Mouse (Mus musculus): ENCODE measurements around the gene Hdac1.

Hdac1 gene

GRCm38 (mm10) chr4:129511413-129512096 is 31.0 kb downstream of the Hdac1 start:
- no peak for DNase-seq (ENCODE audit: low spot score in 2 of 2)

GRCm38 (mm10) chr4:129510723-129511412 is 31.6 kb downstream of the Hdac1 start:
- no peak for DNase-seq (ENCODE audit: low spot score in 2 of 2)

DNA sequence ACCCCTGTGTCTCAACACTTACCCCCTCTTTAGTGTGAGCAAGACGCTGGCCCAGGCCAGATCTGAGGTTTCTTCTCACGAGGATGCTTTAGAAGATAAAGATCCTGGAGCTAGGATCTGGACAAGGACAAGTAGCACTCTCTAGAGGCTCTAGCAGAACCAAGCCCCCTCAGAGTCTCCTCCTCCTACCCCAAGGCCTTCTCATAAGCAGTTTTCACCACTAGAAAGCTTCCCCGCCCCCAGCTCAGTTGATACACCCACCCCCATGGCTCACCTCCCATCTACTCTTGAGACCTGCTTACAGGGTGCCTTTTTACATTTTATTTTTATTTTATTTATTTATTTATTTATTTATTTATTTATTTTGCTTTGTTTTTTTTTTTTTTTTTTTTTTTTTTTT is 32.9 kb downstream of the Hdac1 start:
- DNase-seq (ENCODE audit: low spot score in 2 of 2): no peak

DNA sequence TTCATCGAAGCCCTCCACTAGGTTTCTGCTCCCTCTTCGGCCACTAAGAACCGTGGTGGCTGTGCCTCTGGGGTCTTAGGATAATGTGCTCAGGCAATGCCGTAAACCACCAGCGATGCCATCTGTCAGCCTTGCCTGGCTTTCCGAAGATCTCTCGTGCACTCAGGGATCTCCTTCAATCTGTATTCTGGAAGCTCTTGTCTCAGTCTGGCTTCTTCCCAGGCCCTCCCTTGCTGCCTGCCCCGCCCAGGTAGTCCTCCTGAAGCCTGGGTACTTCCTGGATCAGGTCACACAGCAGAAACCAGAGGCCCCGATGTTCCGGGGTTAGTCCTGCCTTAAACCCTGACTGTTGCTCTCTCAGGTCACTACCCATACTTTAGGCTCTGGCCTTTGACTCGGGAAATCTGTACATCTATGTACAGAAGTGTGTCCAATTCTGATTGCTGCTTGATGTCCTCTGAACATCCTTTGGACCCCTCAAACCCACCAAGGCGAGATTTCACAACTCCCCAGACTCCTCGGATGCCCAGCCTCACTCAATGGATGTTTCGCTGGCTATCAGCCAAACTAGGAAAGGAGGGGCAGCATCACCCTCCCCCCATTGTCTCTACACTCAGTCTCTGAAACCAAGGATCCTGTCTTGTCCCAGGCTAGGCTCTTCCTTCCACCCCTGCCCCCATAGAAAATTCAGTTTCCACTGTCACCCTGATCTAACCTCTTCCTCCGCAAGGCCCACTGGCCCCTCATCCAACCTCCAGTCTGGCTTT is 33.5 kb downstream of the Hdac1 start:
- no peak for DNase-seq (ENCODE audit: low spot score in 2 of 2)

DNA sequence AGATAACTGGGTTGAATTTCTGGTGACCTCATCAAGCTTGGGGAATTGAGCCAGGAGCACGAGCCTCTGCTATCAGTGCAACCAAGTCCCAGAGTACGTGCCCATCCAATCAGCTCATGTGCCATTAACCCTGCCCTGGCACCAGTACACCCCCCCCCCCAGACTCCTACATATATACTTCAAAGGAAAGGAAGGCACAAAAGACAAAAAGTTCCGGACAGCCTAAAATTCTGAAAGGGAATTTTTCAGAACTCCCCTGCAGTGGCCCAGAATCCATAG is 34.3 kb downstream of the Hdac1 start:
- DNase-seq (ENCODE audit: low spot score in 2 of 2): no peak

DNA sequence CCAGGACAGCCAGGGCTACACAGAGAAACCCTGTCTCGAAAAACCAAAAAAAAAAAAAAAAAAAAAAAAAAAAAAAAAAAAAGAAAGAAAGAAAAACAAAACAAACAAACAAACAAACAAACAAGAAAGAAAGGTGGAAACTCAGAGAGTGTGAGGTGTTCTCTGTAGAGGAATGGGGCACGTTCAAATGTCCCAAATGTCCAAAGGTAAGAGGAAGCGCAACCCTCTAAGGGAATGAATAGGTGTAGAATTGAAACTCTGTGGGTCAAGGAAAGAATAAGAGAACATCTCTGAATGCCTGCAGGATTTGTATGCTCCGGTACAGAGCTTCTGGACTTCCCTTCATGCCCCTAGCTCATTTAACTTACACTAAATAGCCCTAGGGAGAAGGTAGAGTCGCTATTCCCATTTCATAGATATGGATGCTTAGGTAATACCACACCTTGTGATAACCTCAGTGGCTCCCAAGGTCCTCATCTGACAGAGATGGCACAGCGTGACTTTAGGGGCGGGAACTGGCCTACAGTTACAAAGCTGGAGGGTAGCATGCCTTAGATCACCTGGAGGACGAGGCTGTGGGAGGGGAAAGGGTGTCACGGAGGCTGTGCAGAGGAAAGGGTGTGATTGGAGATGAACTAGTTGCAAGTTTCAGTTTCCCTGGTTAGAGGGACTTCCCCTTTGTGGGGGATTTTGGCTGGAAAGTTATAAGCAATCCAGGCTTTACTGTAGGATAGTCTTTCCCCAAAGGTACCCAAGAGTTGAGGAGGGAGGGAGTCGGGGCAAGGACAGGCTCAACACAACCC is 34.9 kb downstream of the Hdac1 start:
- DNase-seq (ENCODE audit: low spot score in 2 of 2): no peak

DNA sequence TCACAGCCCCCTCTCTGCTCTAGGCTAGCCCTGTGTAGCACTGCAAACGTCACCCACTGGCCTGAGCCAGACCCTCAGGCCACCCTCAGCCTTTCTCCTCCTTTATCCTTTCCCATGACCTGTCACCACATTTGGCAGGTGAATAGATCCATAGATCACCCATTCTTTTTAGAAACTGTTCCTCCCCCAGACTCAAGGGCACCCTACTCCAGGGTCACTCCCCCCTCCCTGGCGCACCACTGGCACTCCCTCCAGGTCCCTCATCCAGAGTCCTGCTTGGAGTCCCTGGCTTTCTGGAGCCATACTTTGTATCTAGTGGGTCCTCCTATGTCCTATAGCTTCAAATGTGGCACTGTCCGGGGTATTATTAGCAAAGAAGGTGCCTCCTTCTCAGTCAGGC is 37.0 kb downstream of the Hdac1 start:
- DNase-seq (ENCODE audit: low spot score in 2 of 2): no peak

GRCm38 (mm10) chr4:129502901-129503444 is 39.5 kb downstream of the Hdac1 start:
- DNase-seq (ENCODE audit: low spot score in 2 of 2): peak in 1 of 2 experiments; percentile 6

DNA sequence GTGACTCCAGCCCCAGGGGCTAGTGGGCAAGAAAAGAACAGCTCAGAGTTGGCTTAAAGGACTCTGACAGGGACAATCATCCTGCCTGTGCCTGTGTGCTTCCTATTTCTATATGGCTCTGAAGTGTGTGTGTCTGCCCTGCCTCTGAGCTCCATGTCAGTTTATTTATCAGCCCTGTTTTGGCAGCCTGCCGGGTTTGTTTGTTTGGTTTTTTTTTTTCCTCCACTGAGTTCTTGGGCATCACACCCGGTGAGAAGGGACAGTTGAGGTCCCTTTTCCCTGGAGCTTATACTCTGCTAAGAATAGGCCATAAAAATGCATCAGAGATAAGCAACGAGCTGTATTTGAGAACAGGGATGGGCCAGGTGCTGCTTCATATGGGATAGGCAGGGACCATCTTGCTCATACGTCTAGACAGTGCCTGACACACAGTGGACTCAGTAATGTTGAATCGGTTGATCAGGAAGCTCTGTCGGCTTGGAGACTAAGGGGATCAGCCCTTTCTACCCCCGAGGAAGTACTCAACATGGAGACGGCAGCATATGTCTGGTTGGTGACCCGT is 40.1 kb downstream of the Hdac1 start:
- DNase-seq (ENCODE audit: low spot score in 2 of 2): no peak

GRCm38 (mm10) chr4:129500607-129501566 is 41.6 kb downstream of the Hdac1 start:
- peak in 1 of 2 experiments; percentile 68 for DNase-seq (ENCODE audit: low spot score in 2 of 2)

DNA sequence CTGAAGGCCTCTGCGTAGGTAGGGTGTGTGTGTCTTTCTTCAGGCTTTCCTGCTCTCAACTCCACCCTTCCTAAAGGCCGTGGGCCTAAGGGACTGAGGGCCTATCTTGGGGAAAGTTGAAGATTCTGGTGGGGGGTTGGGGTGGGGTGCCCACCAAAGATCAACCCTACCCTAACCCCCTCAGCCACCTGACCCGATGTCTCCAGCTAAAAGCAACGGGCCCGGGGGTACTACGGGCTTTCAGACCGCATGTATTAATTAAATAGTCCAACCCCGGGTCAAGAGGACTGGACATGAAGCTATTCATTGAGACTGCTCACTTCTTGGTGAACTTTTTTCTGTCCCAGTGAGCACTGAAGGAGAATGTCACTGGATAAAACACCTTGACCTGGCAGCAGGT is 42.5 kb downstream of the Hdac1 start:
- DNase-seq (ENCODE audit: low spot score in 2 of 2): no peak

DNA sequence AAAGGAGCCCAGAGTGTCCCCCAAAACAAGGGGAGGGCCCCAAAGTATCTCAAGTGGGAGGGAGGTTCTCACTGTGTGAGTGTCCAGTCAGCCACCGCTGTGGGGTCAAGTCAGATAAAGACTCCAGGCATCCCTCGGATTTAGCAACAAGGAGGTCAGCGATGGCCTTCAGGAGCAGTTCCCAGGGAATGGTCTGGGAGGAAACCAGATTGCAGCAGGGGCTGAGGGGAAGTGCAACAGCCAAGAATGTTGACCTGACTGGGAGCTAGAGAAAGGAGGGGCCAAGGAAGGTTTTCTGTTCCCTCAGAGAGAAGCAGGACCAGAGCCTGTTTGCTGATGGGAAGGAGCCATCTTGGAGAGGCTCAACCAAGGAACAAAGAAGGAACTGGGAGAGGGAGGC is 43.6 kb downstream of the Hdac1 start:
- no peak for DNase-seq (ENCODE audit: low spot score in 2 of 2)

DNA sequence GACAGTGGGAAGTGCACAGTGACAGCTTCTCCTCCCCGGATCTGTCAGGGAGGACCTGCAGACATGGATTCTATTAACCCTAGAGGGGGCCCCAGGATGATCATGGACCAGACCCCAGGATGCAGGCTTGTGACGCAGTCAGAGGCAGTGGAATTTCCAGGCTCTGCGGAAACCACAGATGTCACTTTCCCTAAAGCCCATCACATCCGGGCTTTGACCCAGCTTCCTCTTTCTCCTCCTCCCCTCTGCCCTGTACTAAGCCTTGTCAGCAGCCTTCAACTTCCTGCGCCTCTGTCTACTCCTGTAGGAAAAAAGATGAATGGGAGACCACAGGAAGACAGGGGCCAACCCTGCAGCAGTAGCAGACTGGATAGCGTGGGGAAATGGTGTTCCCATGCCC is 45.9 kb downstream of the Hdac1 start:
- no peak for DNase-seq (ENCODE audit: low spot score in 2 of 2)

DNA sequence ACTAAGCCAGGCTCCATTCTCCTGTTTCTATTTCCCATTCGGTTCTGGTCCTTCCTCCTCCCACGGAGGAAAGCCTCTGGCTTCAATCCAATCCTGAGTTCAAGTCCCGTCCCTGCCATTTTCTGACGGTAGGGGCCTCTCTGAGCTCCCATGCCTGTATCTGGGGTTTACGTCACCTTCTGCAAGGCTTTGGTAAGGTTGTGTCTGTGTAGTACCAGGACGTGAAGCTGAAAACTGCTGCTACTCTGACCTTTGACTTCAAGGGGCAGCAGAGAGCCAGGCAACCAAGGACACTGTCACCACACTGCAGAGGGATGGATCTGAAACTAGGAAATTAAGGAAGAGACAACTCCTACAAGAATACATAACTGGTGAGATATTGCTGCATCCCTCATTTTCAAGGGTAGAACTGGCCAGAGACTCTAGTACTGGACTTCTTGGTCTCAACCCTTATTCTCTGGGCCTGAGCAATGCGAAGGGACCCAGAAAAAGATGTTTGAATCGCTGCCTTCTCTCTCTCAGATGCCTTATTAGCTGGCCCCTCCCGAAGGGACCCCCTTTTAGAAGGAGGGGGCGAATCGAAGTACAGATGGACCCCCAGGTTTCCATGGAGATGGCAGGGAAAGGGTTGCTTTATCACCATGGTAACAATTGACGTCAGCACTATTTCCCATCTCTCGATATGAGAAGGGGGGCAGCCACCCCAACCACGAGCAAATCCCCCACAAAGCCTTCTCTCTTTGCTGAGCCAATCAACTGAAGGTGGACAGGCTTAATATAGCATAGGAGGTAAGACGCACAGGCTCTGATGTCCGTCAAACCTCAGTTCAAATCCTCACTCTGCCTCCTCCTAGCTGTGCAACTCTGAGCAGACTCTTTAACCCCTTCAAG is 46.6 kb downstream of the Hdac1 start:
- peak; percentile 61 to 79 for DNase-seq (ENCODE audit: low spot score in 2 of 2)

- DNase-seq (ENCODE audit: low spot score in 2 of 2): no peak
Observed at GRCm38 (mm10) chr4:129494681-129495080, 47.8 kb downstream of the Hdac1 start.

- DNase-seq (ENCODE audit: low spot score in 2 of 2): no peak
Observed at GRCm38 (mm10) chr4:129490972-129491880, 51.3 kb downstream of the Hdac1 start, which contains the start of the genes Tssk3 and Fam229a. Gene Tssk3, minus strand, starts transcription at chr4:129491022. Gene Fam229a, plus strand, starts transcription at chr4:129491190.

DNA sequence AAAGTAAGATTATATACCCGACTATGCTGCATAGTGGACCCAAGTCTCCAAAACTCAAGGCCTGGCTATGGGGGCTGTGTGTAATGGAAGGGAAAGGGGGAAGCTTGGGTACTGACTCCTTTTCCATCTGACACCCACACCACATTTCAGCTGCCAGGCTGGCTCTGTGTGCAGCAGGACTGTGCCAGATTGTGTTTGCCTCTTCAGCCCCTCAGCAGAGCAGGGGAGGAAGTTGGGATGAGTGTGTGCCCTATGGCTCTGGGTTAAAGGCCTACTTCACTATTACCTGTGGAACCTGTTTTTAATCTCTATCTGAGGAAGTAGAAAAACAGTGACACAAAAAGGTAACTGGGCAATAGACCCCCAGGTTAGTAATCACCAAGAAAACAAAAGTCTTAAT is 61.4 kb downstream of the Hdac1 start:
- DNase-seq (ENCODE audit: low spot score in 2 of 2): no peak

DNA sequence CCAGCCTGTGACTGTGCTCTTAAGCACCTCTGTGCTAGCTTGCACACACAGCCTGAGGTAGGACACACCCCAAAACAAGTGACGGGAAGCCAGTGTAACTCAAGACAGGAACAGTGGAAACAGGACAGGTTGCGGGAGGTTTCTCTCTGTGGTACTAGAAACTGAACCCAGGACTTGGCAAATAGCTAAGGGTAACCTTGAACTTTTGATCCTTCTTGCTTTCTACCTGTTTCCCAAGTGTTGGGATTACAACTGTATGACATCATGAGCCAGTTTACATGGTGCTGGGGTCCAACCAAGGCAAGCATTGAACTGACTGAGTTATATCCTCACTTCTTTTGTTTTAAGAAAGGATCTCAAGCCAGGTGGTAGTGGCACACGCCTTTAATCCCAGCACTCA is 62.6 kb downstream of the Hdac1 start:
- DNase-seq (ENCODE audit: low spot score in 2 of 2): no peak
